Mouse (Mus musculus): ENCODE data around the gene Dennd2a.

The Dennd2a gene

GRCm38 (mm10) chr6:39557723-39558261, at the start of gene Dennd2a:
Gene Dennd2a, minus strand, starts transcription at chr6:39557867.
- DNase-seq (ENCODE audit: low spot score) = peak; percentile 74

- no peak for DNase-seq (ENCODE audit: low spot score)
These were observed 49.7 kb upstream of the Dennd2a start for GRCm38 (mm10) chr6:39607365-39607764.

- DNase-seq (ENCODE audit: low spot score) = no peak
These were observed 49.2 kb upstream of the Dennd2a start for GRCm38 (mm10) chr6:39606862-39607261.

- no peak for DNase-seq (ENCODE audit: low spot score)
These were observed 48.4 kb upstream of the Dennd2a start for GRCm38 (mm10) chr6:39606056-39606455.

- DNase-seq (ENCODE audit: low spot score) = no peak
These were observed 46.9 kb upstream of the Dennd2a start for GRCm38 (mm10) chr6:39604565-39604964.

GRCm38 (mm10) chr6:39601828-39602227, 44.2 kb upstream of the Dennd2a start:
- no peak for DNase-seq (ENCODE audit: low spot score)

- no peak for DNase-seq (ENCODE audit: low spot score)
These were observed 43.2 kb upstream of the Dennd2a start for GRCm38 (mm10) chr6:39600851-39601250.

- DNase-seq (ENCODE audit: low spot score) = peak; percentile 95
These were observed 34.9 kb upstream of the Dennd2a start, which contains the start of gene Ndufb2 for GRCm38 (mm10) chr6:39592401-39593214. Gene Ndufb2, plus strand, starts transcription at chr6:39592574.

- no peak for DNase-seq (ENCODE audit: low spot score)
These were observed 33.8 kb upstream of the Dennd2a start for GRCm38 (mm10) chr6:39591481-39591880.

- no peak for DNase-seq (ENCODE audit: low spot score)
These were observed 27.9 kb upstream of the Dennd2a start, which contains the start of gene Gm42420 for GRCm38 (mm10) chr6:39585517-39585916. Gene Gm42420, plus strand, starts transcription at chr6:39585753.

- no peak for DNase-seq (ENCODE audit: low spot score)
These were observed 23.6 kb upstream of the Dennd2a start for GRCm38 (mm10) chr6:39581087-39581784.

GRCm38 (mm10) chr6:39580558-39580957, 22.9 kb upstream of the Dennd2a start:
- DNase-seq (ENCODE audit: low spot score) = no peak

- DNase-seq (ENCODE audit: low spot score) = no peak
These were observed 21.9 kb upstream of the Dennd2a start for GRCm38 (mm10) chr6:39579552-39579951.

- no peak for DNase-seq (ENCODE audit: low spot score)
These were observed 17.3 kb upstream of the Dennd2a start for GRCm38 (mm10) chr6:39574951-39575350.

- DNase-seq (ENCODE audit: low spot score) = no peak
These were observed 16.8 kb upstream of the Dennd2a start for GRCm38 (mm10) chr6:39574555-39574869.

- DNase-seq (ENCODE audit: low spot score) = peak; percentile 83
These were observed 16.3 kb upstream of the Dennd2a start, which contains the start of gene Adck2 for GRCm38 (mm10) chr6:39573791-39574554. Gene Adck2, plus strand, starts transcription at chr6:39573873.

- DNase-seq (ENCODE audit: low spot score) = no peak
These were observed 12.8 kb upstream of the Dennd2a start for GRCm38 (mm10) chr6:39570426-39570825.

GRCm38 (mm10) chr6:39567528-39567927, 9.9 kb upstream of the Dennd2a start:
- no peak for DNase-seq (ENCODE audit: low spot score)

GRCm38 (mm10) chr6:39562166-39563015, 4.7 kb upstream of the Dennd2a start:
- DNase-seq (ENCODE audit: low spot score) = peak; percentile 84

GRCm38 (mm10) chr6:39559276-39559939, 1.7 kb upstream of the Dennd2a start:
- no peak for DNase-seq (ENCODE audit: low spot score)
